Mouse (Mus musculus) retina, embryonic 14.5 days (tissue): ENCODE data around the gene Cacfd1.

Experiments used
- DNase-seq: peaks from one replicate; pipeline ENCODE4 v3.0.0-alpha.2; 2015; ENCODE audit warnings: low spot score

The Cacfd1 gene

GRCm38 (mm10) chr2:27026857-27027617 lies 17.3 kb downstream of the Cacfd1 start:
- DNase-seq = no peak

DNA sequence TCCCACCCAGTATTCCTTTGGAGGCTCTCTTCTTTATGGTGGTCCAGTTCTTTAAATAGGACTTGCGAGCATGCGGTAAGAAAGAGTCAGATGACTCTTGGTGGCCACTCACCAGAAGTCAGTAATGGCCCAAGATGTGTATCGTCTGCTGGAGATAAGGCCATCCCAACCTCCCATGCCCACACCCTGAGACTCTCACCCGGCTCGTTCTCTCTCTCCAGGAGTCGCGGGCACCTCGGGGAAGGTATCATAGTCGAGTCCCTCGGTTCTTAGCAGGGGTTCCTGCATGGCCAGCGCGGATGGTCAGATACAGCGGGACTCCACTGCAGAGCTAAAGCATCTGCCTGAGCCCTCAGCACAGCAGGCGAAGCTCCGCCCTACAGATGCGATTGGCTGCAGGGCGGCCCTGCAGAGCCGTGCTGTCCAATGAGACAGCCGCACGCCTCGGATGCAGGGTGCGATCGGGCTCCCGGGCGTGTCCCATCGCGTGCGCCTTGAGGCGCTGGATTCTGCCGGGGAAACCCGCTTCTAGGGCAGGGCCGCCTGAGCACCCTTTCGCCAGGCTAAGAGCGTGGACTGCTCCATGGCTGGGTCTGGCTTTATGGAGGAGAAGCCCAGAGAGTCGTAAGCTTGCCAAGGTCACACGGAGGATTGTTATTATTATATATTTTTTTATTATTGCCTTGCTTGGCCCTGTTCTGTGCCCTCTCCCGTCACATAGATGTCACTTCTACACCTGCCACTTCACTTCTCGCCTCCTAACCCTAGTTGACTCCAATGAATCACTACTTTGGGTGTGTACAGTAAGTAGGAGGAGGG lies 18.1 kb downstream of the Cacfd1 start, which contains the start of gene Slc2a6:
TSS of gene Slc2a6 (minus strand) at position 381 of the 819 bp plus-strand sequence.
- peak; percentile 88 for DNase-seq

DNA sequence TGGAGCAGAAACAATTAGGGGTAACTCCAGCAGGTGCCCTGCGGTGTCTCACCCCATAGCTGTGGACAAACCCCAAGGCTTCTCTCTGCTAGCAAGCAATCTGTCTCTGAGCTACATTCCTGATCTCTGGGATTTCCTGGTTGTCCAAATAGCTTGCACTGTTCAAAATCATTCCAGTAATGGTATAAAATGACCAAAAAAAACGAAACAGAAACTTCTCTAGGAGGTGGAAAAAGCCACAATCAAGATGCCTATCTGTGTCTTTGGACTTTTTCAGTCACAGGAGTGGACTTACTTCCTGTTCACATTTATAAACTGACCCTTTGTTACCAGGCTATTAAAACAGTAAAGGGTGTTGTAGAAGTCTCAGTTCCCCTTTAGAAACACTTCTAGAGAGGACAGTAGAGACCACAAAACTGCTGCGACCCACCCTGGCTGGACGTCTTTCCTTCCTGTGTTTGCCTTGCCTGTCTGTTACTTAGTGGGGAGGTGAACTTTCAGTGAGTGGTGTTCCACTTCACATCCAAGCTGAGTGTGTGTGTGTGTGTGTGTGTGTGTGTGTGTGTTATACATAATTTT lies 18.8 kb downstream of the Cacfd1 start:
- DNase-seq = no peak

GRCm38 (mm10) chr2:27032361-27032760 lies 22.6 kb downstream of the Cacfd1 start:
- no peak for DNase-seq

DNA sequence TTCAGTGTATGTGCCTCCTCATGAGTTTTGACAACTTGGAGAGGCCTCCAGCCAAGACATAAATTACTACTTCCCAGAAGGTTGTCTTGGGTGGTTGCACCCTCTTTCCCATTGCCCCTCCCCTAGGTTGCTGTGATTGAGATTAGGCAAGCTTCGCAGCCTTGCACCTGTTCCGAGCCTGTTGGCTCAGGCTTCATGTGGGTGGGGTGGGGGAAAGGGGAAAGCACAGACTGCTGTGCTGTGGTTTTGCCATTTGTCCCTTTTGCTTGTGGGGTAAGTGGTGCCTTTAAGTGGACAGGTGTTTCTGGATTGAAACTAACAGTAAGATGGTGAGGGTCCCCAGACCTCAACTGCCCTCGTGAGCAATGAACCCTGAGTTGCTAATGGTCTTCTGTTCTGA lies 26.3 kb downstream of the Cacfd1 start:
- no peak for DNase-seq

DNA sequence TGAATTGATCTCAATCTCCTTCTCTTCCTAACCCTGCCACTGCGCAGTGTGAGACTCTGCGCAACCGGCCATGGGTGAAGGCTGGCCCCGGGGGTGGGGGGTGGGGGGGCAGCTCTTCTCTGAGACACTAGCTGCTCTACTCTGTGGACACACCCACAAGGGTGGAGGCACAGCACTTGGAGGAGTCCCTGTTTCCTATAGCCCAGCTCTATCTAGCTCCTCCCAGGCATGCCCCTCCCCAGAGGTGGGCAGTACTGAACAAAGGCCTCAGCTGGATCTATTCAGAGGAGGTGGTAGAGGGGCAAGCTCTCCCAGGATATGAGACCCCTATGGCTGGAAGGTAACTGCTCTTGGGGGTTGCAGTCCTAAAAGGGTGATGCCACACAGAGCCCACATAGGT lies 27.3 kb downstream of the Cacfd1 start:
- no peak for DNase-seq

DNA sequence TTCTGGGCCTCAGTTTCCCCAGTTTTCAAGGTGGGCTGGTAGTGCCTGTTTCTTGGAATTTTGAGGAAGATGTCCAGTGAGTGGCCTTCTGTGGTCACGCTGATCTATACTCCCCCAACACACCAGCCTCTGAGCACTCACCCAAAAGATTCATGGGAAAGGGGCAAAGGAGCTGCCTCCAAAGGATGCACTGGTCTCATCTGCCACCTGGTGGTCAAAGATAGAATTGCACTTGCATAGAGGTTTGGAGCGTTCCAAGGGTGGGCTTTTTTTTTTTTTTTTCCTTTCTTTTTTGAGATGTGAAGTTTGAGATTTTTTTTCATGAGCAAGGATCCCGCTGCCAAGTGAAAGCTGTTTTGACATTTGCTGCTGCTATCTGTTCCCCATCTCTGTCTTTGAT lies 28.9 kb downstream of the Cacfd1 start:
- peak; percentile 92 for DNase-seq

DNA sequence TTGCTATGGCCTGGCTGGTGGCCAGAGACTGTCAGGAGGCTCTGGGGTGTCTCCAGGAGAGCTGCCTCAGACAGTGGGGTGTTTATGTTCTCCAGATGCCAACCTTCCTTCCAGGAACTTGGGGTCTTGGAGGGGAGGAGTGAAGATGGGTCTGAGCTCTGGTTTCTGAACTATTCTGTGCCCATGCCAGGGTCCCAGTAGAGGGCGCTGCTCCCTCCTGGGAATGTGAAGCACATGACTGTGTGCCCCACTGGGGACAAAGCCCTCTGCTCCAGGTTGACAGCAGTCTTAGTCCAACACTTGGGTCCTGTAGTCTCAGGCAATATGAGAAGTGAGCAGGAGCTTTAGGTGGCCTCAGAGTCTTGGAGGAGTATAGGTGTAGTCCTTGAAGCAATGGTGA lies 29.6 kb downstream of the Cacfd1 start:
- DNase-seq = peak; percentile 52

GRCm38 (mm10) chr2:27042131-27042844 lies 32.6 kb downstream of the Cacfd1 start:
- DNase-seq = no peak

DNA sequence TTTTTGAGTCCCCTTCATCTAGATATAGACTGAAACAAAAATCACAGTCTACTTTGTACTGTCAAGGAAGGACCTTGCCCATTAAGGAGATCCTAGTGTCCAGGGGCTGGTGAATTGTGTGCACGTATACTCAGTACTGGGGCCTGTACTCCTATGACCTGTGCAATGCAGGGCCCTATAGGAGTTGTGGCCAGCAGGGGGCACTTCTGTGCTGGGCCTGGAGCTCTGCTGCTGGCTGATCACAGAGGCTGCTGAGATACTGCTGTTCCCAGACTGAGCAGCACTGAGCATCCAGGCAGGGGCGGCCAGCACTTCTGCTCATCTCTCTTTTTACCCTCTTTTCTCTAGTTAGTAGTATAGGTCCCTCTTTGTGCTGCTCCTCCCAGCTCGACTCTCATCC lies 33.7 kb downstream of the Cacfd1 start:
- peak; percentile 93 for DNase-seq

DNA sequence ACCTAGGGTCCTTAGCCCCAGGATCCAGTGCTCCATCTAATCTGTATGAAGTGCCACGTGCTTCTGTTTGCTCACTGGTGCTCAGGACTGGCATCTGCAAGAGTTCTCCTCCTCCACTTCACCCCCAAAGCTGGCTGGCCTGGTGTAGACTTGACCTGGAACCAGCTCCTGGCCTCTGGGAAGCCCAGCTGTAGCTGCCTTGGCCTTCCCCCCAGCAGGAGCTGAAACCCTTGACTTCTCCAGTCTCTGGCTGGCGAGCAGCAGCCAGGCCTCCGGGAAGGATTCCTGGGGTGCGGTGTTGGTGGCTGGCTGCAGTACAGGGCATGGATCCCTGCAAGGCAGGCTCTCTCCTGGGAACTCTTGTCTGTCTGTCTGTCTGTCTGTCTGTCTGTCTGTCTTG lies 34.4 kb downstream of the Cacfd1 start:
- no peak for DNase-seq

DNA sequence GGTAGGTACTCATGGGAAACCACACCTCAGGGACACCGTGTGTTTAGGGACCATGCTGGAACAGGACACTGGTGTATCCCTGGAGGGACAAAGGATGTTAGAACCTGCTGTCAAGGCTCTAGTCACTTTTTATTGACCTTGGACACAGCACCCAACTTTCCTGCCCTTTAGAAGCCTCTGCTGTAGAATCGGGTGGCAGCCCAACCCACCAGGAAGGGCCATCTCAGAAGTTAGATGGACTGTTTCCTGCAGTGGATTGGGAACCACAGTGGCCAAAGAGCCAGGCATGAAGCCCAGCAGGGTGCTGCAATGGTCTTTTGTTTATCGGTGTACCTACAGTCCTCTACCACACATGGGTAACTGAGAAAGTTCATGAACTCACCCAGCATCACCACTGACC lies 34.9 kb downstream of the Cacfd1 start:
- no peak for DNase-seq

DNA sequence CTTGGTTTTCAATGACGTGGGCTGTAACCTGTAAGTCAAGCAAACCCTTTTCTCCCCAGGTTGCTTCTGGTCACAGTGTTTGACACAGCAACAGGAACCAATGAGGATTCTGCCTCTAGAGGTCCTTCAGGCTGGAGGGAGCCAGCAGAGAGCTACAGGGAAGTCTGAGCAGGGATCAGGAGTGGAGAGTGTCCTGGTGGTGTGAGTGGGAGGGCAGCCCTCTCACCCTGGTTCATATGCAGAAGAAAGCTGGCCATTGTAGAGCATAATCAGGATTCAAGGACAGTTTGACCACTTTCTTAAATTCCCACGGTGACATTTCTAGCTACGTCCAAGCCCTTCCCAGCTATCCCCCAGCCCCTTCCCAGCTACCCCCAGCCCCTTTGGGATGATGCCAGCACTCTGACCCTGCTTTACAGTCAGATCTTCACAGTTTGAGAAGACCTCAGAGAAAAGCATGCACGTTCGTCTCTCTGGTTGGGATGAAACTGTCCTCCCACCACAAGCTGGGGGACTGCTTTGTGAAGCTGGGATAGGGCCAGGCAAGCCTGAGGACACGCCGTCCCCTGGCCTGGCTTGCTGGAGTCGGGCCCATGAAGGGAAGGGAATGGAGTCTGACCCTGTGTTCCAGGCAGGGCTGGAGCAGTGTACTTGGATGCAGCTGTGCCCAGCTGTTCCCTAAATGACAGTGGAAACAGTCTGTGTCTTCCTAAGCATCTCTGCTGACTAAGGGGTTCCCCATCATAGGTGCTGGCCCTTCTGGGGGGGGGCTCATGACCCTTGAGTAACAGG lies 36.4 kb downstream of the Cacfd1 start:
- no peak for DNase-seq

- no peak for DNase-seq
These were observed 39.7 kb downstream of the Cacfd1 start for GRCm38 (mm10) chr2:27049408-27049807.

DNA sequence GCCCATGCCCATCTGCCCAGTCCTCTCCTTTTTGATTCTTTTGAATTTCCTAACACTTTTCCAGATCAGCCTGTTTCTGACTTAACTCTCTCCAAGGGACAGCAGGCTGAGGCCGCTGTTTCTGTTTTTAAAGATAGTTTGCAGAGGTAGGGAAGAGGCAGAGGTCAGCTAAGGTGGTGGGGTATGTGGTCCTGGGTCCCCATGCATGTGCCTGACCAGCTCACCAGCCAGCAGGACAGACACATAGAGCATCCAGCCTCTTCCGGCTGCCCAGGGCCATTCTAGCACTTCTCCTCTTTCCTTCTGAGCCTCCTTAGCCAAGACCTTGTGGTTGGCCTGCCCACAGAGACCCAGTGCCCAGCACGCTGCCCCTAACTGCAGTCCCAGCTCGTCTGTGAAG lies 48.5 kb downstream of the Cacfd1 start:
- no peak for DNase-seq

DNA sequence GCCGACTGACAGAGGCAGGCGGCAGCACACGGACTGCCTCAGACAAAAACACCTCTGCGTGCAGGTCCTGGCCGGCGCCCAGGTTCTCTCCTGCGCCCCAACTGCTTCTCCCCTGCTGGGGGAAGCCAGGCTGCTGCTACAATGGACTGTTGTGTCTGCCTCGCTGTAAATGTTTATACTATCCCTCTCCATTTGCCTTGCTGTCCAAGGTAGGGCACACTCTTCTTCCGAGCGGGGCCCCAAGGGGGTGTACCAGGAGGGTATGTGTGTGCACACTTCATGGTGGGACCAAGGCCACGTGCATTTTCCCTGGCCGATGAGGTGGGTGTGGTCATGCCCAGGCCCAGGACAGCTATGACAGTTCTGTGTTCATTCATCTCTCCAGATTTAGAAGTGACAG lies 49.0 kb downstream of the Cacfd1 start:
- DNase-seq = no peak

DNA sequence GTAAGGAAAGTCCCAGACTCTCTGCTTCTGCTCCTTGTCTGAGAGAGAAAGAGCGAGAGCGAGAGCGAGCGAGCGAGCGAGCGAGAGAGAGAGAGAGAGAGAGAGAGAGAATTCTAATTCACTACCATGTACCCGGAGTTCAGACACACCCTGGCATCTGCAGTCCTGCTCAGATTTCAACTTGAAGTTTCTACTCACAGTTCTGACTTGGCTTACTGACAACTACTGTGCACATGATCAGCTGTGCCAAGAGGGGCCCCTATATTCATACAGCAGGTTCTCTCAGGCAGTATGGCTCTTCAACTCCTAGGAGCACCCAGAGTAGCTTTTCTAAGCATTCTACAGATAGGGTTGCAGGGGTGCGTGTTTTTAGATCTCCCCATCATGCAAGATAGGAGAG lies 49.5 kb downstream of the Cacfd1 start:
- no peak for DNase-seq

DNA sequence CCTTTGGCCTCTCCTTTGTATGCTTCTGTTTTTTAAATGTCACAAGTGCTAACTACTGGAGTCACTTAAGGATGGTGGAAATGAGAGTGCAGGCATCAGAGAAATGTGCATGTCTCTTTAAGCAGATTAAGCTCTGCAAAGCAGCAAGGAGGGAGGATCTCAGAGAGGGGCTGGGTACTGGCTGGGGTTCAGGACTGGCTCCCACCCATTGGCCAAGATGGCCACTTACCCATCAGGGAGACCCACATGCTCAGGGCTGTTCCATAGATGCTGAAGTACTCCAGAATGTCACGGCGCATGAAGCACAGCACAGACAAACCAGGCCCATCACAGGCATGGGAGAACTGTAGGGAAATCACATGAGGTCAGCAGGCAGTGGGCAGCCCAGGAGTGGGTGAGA lies 57.4 kb downstream of the Cacfd1 start:
- DNase-seq = no peak

DNA sequence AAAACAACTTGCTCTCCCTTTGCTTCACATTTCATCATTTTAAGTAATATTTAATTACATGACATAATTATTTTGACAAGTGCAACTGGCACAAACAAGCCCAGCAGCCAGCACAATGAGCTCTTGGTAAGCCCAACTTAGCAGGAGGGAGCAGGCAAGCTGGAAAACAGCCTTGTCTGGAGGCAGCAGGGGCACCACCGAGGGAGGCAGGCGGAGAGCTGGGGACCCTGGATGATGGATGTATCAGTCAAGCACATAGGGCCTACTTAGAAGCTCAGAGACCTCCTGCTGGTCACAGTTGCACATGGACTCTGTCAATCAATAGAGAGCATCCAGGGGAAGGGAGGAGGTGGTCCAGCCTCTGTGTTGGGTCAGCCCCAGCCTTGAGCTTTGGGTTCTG lies 58.3 kb downstream of the Cacfd1 start:
- DNase-seq = peak; percentile 70

- DNase-seq = peak; percentile 54
These were observed 59.9 kb downstream of the Cacfd1 start for GRCm38 (mm10) chr2:27069646-27070045.

GRCm38 (mm10) chr2:27070247-27070813 lies 60.6 kb downstream of the Cacfd1 start:
- no peak for DNase-seq
